Mouse (Mus musculus) cerebellum, adult 11-12 months (tissue): ENCODE data around the gene Gm20388.
"Not testable (repeated sequence)": the region's sequence is repeated elsewhere in the genome, so short reads cannot be mapped to it uniquely, and the experiment has no call there.

ENCODE experiments used
- DNase-seq: peaks from one replicate; pipeline ENCODE4 v3.0.0; 2022

Gm20388 gene

DNA sequence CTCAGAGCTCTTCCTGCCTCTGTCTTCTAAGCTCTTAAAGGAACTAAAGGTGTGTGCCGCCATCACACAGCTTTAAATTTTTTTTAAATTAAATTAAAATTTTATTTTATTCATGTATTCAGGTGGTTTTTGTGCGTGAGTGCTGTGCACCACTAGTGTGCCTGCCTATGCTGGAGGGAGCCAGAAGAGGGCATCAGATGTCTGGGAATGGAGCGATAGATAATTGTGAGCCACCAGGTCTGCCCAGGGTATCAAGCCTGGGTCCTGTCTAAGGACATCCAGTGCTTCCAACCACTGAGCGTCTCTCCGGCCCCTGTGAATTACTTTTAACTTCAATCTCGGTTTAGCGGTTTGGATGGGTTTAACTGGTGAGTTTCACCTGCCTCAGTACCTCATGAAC lies 3572.0 kb downstream of the Gm20388 start:
- no peak for DNase-seq

DNA sequence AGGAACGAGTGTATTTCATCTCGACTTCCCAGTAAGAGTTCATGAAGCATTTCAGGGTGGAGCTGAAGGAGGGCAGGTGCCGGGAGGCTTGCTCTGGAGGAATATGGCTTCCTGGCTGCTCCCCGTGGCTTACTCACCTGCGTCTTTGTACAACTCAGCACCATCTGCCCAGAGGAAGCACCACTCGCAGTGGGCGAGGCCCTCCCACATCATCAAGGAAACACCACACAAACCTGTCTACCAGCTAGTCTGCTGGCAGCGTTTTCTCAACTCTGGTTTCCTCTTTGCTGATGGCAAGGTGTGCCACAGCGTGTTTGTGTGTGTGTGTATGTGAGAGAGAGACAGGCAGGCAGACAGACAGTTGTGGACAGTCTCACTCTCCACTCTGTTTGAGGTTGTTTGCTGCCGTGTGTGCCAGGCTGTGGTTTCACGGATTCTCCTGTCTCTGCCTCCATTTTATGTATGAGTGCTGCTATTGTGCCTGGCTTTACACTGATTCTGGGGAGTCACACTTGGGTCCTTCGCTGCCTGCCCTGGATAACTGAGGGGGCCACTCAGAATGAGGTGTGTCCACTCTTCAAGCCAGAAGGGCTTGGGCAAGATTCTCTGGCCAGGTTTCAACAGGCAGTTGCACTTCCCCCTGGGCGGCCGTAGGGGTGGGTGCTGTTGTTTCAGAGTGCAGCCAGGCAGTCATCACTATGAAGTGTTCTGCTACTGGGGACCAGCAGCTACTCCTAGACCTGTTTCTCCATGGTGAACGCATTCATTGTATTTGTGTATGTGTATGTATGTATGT lies 3580.8 kb downstream of the Gm20388 start:
- no peak for DNase-seq

DNA sequence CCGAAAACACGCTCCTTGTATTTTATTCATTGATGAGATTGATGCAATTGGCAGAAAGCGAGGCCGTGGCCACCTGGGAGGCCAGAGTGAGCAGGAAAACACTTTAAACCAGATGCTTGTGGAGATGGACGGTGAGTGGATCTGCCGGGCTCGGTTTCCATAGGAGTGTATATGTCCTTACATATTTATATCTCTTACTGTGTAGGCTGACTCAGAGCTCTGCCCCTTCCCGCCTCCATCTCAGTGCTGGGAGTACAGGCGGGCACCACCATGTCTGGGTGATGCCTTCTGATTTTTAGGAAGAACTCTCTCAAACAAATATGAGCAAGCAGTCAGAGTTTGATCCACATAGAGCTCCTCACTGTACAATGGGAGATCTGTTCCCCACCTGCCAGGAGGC lies 3582.3 kb downstream of the Gm20388 start:
- DNase-seq = no peak

DNA sequence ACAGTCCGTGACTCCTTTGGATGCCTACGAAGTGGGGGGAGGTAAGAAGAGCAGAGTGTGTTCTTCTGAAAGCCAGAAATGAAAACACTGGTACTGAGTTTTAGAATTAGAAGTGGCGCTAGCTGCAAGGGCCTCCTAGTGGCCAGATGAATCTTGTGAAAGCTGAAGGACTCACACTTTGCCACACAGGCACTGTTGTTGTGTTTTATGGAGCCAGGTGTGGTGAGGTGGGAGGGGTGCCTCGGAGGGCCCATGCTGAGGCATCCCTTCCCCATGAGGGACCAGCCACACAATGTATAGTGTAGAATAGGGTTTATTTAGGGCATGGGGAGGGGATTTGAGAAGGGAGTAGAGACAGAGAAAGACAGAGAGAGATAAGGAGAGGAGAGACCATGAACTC lies 3587.1 kb downstream of the Gm20388 start:
- no peak for DNase-seq

DNA sequence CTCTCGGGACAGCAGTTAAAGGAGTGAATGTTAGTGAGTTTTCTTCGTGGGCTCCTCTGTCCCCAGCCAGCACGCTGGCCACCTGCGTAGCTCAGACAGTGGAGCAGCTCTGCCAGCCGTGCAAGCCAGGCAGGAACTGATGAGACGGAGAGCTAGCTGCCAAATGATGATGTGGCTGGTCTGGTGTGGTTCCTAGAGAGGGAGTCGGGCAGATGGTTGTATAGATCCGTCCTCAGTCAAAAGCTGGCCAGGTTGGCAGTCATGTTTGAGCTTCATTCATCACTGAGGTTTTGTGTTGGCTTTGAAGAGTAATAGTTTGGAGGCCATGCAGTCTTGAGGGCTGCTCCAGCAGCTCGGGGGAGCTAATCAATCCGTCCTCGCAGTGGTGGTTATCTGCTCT lies 3588.3 kb downstream of the Gm20388 start:
- peak; percentile 45 for DNase-seq

DNA sequence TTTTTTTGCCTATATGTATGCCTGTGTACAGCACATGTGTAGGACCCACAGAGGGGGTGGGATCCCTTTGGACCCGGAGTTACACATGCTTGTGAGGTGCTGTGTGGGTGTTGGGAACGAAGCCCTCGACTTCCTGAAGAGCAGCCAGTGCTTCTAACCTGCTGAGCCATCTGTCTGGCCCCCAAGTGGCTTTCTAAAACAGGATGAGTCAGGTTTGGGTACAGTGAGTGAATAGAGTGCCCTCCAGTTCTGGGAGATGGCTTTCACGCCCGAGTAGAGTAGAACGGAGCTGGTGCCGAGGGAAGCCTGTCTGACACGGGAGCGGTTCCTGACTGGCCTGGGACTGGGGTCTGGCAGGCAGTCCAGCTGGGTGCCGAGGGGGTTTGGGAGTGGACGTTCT lies 3588.9 kb downstream of the Gm20388 start:
- DNase-seq = no peak

DNA sequence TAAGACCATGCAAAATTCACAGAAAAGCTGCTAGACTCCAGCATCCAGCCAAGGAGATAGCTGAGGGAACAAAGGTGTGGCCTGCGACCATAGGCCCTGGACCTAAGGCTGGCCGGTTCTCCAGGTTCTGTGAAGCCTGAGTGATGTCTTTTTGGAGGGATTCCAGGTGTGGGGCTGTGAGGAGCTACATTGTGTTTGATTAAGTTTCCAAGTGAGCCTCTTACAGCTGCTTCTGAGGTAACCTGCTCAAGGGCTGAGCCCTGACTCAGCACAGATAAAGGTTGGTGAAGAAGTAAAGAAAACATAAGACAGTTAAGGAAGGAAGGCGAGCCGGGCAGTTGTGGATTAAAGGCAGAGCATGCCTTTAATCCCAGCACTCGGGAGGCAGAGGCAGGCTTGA lies 3591.6 kb downstream of the Gm20388 start:
- no peak for DNase-seq

DNA sequence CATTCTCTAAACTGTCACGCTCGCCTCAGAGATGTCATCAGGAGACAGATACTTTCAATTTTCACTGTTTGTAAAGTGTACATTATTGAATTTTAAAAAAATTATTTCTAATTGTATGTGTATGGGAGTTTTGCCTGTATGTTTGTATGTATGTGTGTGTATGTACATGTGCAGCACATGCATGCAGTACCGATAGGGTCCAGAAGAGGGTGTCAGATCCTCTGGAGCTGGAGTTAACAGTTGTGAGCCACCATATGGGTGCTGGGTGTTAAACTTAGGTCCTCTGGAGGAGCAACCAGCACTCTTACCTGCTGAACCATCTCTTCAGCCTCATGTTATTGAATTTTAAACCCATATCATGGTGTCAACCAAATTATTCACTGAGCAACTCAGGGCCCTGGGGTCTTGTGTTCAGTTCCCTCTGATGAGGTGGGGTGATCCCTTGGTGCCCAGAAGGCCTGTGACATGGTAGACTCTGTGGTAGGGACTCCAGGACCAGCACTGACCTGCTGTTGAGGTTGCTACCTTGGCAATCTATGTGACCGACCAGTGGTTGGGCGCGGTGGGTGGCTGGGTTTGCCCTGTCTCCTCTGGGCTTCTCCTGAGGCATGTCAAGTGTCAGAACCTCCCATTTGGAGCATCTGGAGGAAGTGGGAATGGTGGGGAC lies 3593.3 kb downstream of the Gm20388 start:
- DNase-seq = no peak

DNA sequence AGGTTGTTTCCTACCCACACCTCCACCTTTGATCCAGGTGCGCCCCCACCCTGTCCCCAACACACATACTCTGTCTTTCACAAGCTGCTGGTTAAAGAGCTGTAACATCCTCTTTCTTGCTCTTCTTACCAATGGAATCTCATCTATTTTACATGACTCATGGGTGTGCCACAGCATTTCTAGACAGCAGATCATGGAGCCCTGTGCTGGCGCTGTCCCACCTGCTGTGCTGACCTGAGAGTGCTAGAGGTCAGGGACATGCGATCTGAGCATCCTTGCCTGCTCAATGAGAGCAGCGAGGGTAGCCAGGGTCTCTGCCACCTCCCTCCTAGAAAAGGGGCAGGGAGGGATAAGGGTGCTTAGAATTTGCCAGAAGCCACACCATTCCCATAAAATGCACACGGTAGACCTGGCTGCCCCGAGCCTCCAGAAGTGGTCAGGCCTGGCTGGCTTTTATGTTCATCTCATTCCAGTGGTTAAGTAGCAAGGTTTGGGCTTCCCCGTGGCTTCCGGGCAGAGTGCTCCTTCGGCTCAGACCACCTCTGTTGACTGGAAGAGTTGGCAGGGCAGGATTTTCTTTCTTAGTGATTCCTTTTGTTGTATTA lies 3594.1 kb downstream of the Gm20388 start:
- DNase-seq = no peak

DNA sequence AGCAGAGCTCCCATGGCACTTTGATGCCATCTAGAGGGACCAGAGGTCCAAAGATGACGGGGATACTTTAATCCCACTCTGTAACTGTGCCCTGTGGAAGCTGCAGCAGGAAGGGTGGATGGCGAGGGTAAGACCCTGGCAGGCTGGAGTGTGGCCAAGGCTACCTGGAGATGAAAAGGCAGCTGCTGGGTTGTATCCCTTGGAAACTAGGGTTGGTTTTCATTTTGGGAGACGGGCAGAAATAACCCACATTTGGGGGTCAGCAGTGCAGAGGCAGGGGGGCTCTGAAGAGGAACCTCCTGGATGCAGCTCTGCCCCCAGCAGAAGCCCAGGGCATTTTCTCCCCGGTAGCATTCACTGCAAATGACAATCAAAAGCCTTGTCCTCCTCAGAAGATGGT lies 3594.6 kb downstream of the Gm20388 start:
- no peak for DNase-seq

DNA sequence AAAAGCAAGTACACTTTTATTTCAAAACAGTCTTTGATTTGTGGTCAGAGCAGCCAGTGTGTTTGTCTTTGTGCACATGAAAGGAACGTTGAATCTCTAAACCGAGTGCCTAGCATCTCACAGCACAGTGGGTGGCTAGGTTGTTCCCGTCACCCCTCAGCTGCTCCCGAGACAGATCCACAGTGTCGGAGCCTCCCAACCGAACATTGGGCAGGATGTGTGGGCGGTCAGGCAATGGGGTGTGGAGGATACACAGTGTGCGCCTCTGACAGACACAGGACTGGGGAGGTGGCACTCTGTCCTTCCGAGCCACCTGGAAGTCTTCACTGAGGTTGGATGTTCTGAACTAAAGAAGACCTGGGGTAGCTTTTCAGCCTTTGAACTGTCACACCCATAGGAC lies 3595.1 kb downstream of the Gm20388 start:
- no peak for DNase-seq

DNA sequence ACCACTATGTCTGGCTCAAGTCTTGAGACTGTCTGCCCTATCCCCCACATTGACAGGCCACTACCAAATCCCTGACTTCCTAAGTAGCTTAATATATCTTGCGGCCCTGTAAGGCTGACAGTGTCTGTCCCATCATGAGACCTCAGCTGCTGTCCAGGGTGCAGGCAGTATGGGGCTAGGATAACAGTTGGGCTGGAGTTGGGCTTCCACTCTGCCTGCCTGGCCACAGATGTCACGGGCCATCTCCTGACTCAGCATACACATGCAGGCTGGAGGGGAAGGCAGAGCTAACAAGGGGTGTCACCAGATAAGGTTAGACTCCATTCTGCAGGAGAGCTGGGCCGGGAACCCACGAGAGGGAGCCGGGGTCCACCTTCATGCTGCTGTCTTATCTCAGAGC lies 3596.5 kb downstream of the Gm20388 start:
- DNase-seq = no peak

DNA sequence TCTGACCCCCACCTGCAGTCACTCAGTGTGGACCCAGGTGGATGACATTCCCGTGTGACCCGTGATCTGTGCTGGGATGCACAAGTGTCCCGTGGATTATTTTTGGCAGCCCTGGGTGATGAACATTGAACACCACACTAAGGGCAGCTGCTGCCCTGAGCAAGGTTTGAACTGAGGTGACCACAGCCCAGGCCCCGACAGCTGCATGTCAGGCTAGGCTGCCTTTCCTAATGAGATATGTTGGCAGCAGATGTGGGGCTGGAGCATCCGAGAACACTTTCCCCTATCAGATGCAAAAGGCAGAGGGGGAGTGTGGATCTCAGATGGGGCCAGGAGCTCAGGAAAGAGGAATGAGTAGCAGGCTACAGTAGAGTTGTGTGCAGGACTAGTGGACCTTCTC lies 3600.2 kb downstream of the Gm20388 start:
- no peak for DNase-seq

DNA sequence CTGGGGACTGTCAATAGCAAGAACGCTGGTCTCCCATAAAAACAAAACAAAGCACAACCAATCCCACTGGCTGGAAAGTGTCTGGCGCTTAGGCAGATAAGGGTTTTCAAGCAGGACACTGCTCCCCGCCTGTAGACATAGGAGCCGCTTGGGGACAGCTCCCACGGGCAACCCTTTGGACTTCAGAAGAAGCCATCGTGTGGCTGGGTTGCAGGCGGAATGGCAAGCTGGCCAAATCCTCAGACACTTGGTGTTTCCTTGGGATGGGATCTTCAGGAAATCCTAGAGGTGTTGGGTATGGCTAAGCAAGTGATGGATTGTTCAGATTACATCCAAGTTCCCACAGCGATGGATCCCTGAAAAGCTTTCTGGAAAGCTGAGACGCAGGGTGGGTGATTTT lies 3603.5 kb downstream of the Gm20388 start:
- no peak for DNase-seq

DNA sequence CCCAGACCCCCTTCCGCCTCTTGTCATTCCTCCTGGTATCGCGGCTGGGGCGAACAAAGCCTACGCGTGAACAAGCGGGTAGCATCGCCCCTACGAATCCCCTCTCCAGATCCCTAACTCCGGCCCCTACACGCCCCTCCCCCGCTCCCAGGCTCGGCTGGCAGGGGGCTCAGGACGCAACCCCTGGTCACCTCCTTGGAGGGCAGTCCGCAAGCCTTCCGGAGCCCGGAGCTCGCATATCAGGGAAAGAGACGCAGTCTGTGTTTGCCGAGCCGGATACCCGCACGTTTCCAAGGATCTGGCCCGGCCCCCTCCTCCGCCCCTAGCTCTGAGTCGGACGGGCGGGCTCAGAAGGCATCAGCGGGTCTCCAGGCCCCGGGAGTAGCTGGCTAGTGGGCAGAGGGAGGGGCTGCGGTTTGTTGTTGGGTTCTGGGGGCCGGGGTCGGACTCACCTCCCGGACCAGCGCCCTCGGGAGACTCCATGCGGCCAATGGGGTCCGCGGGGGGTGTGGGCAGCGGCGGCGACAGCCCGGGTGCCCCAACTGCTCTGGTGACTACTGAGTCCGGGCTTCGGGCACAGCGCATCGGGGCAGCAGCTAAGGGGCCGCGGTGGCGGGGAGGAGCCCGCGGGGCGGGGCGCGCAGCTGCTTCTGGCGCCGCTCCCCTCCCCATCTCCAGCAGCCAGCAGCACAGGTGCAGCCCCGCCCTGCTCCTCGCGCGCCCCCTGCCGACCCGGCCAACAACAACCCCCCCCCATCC lies 3604.3 kb downstream of the Gm20388 start, which contains the start of gene Dbndd1:
Gene Dbndd1 (minus strand): TSS at position 683 of the 759 bp plus-strand sequence.
- peak; percentile 57 for DNase-seq

DNA sequence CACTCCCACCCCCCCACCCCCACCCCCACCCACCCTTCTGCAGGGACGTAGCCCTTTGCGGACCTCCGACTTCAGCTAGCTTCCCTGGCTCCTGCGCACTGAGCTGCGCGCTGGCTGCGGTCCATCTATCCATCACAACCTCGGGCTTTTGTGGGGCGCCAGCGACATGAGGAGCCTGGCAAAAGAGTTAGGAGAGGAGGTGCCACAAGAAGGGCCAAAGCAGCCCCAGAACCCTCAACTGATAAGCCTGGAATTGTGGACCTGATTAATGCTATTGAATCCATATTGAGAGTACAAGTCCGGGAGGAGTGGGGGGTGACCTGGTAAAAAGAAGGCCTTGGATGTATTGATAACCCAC lies 3604.9 kb downstream of the Gm20388 start:
- peak; percentile 54 for DNase-seq

DNA sequence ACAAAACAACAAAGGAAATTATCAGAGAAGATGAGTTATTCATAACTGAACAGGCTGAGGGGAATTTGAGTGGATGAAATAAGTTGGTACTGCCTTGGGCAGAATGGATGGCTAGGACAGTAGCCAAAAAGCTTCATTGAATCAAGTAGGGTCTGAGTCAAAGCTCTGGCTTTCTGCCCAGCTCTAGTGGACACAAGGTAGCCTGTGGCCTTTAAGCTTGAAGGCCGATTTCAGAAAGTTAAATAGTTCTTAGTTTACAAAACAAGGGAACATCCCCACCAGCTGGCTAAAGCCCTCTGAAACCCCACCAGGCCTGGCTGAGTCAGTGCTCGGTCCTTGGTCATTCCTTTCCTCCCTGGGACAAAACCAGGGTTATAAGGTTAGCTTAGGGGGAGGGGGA lies 3606.0 kb downstream of the Gm20388 start:
- DNase-seq = no peak

DNA sequence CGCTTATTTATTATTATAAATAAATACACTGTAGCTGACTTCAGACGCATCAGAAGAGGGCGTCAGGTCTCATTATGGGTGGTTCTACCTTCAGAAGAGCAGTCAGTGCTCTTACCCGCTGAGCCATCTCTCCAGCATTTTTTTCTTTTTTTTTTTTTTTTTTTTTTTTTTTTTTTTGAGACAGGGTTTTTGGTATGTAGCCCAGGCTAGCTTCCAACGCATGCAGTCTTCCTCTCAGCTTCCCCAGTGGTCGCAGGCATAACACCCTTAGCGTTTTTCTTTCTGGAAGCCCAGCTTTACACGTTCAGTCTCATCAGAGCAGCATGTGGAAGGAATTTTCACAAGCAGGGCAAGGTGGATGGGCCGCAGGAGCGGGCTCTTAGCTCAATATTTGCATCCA lies 3607.5 kb downstream of the Gm20388 start:
- DNase-seq = no peak

DNA sequence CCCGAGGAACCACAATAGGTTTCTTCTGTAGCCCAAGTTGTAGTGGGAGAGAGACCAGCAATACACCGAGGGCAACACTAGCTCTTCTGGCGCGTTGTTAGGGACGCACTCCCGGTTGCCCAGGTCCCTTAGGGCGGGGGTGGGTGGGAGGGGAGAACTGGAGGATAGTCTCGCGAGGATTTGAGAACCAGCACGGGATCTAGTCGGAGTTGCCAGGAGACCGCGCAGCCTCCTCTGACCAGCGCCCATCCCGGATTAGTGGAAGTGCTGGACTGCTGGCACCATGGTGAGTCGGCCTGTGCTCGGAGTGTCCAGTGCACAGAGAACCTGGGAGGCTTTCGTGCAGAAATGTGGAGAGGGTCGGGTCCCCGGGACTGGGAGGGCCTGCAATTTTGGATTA lies 3608.0 kb downstream of the Gm20388 start, which contains the start of gene Gas8:
Gene Gas8 (plus strand): TSS at position 168 of the 400 bp plus-strand sequence.
- DNase-seq = peak; percentile 88

DNA sequence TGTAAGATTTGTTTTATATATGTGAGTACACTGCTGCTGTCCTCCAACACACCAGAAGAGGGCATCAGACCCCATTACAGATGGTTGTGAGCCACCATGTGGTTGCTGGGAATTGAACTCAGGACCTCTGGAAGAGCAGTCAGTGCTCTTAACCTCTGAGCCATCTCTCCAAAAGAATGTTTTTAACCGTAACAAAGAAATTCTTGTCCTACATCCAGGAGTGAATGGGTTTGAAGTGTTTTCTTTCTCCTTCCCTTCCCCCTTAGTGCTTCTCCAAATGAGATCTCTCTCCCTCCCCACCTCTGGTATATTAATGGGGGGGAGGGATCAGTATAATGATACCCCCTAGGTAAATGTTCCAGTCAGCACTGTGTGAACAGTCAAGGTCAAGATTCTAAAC lies 3609.4 kb downstream of the Gm20388 start:
- not testable (repeated sequence) for DNase-seq

DNA sequence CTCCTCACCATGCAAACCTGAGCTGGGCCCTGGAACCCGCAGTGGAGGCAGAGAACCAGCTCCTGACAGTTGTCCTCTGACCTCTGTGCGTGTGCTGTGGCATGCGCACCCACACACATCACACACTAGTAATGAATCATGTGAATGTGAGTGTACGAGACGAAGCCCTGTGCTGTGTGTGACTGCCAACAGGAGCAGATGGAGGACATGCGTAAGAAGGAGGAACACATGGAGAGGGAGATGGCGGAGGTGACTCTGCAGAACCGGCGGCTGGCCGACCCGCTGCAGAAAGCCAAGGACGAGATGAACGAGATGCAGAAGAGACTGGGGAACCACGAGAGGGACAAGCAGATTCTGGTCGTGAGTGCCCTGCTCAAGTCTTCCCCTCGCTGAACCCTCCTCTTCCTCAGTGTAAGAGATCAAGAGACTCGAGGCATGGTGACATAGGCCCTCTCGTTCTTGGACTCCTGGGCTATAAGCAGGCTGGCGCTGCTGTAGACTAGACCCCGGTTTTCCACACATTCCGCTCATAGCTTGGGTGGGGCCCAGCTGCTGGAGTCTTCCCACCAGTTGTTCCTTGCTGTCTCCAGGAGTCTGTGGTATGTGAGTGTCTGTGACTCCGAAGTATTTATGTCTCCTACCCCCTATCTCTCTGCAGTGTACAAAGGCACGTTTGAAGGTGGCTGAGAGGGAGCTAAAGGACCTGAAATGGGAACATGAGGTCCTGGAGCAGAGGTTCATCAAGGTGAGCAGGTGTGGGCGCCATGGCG lies 3617.3 kb downstream of the Gm20388 start:
- DNase-seq = no peak

DNA sequence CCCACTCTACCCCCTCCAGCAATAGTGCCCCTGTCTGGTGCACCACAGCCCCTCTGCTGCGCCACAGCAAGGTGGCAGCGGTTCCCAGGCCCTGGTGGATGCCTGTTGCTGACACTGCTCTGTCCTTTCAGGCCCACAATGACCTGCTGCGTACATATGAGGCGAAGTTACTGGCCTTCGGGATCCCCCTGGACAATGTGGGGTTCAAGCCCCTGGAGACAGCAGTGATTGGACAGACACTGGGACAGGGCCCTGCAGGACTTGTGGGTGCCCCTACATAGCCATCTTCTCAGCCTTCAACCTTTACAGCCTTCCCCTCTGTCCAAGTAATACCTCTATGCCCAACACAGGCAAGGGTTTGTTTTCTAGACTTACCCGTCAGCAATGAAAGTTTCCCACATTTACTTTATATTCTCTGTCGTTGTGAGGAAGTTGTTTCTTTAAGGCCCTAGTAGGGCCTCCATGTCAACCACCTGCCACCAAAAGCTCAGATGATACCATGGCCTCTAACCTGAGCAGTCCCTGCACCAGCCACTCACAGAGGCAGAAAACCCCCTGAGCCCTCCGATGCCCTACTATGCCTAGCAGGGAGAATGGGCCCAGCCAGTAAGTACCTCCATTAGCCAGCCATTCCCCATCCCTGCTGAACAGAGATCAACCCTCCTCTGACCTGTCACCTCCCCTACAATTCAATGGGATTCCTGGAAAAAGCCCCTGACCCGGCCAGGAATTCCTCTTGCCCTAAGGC lies 3625.8 kb downstream of the Gm20388 start:
- DNase-seq = peak; percentile 1
